Mouse (Mus musculus) spleen, postnatal 14 days (tissue): ENCODE measurements around the gene Tnfrsf1b.
"Not testable (repeated sequence)": the region's sequence is repeated elsewhere in the genome, so short reads cannot be mapped to it uniquely, and the experiment has no call there.

Source experiments
- DNase-seq, 2 experiments: peaks; one replicate each; pipeline ENCODE4 v3.0.0; 2021 to 2022; ENCODE audit warnings: low spot score in 2 of 2

Gene Tnfrsf1b

GRCm38 (mm10) chr4:145192686-145193085 is 54.0 kb downstream of the Tnfrsf1b start:
- DNase-seq, result no peak

GRCm38 (mm10) chr4:145188561-145188960 is 58.1 kb downstream of the Tnfrsf1b start:
- DNase-seq, result no peak

GRCm38 (mm10) chr4:145187619-145188018 is 59.1 kb downstream of the Tnfrsf1b start:
- no peak for DNase-seq

GRCm38 (mm10) chr4:145178918-145179549 is 67.6 kb downstream of the Tnfrsf1b start:
- no peak for DNase-seq

- not testable (repeated sequence) for DNase-seq
Observed at GRCm38 (mm10) chr4:145165542-145165941, 81.1 kb downstream of the Tnfrsf1b start.

DNA sequence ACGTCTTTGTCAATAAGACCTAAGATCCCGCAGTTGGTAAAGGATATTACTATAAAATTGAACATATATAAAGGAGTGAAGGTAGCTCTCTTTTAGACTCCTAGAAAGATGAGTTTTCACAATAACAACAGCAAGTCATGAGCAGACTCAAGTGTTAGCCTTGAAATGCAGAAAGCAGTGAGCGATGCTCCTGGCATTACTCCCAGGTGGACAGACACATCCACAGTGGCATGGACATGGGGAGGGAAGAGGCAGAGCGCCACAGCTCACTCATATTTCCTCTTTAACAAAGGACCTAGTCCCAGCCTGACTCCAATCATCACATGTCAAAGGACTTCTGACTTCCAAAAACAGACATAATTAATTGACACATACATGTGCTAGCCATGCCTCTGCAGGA is 82.6 kb downstream of the Tnfrsf1b start:
- no peak for DNase-seq
